Mouse (Mus musculus): ENCODE data around the gene Ndufs8. TPM values are rescaled to one million over a fixed set of nuclear protein-coding genes. Genes with fewer than 3 reads are reported as not detected.

The Ndufs8 gene
- polyA plus RNA-seq, 1 experiment from 2014 or later, result 254 TPM

DNA sequence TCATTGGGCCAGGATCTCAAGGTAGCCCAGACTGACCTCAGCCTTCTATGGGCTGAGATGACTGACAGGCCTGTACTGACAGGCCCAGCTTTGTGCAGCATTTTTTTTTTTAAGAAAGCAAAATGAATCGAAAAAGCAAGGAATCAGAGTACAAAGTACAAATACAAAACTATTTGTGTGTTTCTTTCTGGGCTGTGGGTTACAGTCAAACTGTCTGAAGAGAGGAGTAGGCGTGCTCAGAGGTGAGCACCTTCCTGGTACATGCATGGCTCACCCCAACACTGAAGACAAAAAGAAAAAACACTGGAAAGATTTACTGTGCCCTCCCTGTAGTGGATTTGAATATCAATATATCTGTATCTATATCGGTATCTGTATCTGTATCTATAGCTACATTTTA lies 35.2 kb upstream of the Ndufs8 start:
- no peak for ATAC-seq (ENCODE audit: insufficient number of reproducible peaks, low FRiP score, low TSS enrichment, low read depth)
- WGBS, result 76% methylated on average over 3 of the region's 3 CpGs
- no peak overlapping the region for H3K27ac ChIP-seq

DNA sequence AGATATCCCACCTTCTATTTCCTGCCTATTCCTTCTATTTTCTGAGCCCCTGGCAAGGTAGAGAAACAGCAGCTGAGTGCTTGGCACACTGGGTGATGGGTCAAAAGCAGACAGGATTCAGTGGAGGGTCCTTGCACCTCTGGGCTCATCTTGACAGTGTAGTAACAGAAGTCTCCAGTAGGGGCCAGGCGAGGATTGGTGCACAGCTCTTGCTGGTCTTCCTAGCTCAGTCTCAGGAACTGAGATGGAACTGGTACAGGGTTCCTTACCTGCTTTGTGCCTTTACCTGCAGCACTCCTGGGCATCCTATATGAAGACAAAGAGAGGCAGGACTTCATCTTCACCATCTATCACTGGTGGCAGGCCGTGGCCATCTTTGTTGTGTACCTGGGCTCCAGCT lies 34.1 kb upstream of the Ndufs8 start:
- Histone ChIP-seq H3K9ac (no peak overlapping the region), H3K4me3 (no peak overlapping the region), H3K4me1 (peaks cover 7% of the 10 kb centered on the region), H3K4me2 (no peak overlapping the region), H3K27me3 (0 out of 2 replicates have a peak, but pooled peaks cover 5% of the 10 kb centered on the region), H3K9me3 (no peaks in the 10 kb centered on the region), H3K27ac (no peak overlapping the region), H3K36me3 (no peaks in the 10 kb centered on the region)
- 20% methylated on average over 2 of the region's 2 CpGs for WGBS
- no peak for ATAC-seq (ENCODE audit: insufficient number of reproducible peaks, low FRiP score, low TSS enrichment, low read depth)

More for the DNA sequence above, 35.2 kb upstream of the Ndufs8 start:
- H3K4me1 ChIP-seq, result peaks cover 7% of the 10 kb centered on the region
- H3K4me3 ChIP-seq, result no peak overlapping the region
- no peaks in the 10 kb centered on the region for H3K36me3 ChIP-seq
- no peaks in the 10 kb centered on the region for H3K9me3 ChIP-seq
- H3K4me2 ChIP-seq, result no peak overlapping the region
- H3K27me3 ChIP-seq, result 0 out of 2 replicates have a peak, but pooled peaks cover 5% of the 10 kb centered on the region
- no peak overlapping the region for H3K9ac ChIP-seq

DNA sequence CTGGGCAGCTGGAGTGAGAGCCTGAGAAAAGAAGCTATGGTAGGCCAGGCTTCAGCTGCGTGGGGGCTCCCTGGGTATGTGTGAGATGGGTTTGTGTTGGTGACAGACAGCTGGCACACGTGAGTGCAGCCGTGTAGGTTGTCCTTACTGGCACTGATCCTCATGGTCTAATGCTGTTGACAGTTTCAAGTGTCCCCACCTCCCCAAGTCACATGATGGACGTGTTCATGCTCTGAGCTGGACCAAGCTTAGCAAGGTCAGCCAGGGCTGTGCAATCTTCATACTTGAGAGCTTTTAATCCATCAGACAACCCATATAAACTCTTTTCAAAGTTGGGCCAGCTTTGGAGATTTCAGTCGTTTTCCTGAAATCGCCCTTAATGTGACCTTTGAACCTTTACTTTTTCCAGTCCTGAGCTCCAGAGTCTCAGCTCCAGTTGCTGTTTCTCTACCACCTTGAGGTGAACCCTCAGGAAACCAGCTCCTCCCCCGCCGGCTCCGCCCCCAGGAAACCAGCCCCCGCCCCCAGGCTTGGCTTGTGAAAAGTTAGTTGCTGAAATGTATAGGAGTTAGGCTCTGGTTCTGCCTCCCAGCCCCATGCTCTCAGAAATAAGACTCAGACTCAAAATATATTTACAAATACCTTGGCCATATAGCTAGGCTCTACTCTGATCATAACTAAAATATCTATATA lies 33.4 kb upstream of the Ndufs8 start:
- no peak for ATAC-seq (ENCODE audit: insufficient number of reproducible peaks, low FRiP score, low TSS enrichment, low read depth)

DNA sequence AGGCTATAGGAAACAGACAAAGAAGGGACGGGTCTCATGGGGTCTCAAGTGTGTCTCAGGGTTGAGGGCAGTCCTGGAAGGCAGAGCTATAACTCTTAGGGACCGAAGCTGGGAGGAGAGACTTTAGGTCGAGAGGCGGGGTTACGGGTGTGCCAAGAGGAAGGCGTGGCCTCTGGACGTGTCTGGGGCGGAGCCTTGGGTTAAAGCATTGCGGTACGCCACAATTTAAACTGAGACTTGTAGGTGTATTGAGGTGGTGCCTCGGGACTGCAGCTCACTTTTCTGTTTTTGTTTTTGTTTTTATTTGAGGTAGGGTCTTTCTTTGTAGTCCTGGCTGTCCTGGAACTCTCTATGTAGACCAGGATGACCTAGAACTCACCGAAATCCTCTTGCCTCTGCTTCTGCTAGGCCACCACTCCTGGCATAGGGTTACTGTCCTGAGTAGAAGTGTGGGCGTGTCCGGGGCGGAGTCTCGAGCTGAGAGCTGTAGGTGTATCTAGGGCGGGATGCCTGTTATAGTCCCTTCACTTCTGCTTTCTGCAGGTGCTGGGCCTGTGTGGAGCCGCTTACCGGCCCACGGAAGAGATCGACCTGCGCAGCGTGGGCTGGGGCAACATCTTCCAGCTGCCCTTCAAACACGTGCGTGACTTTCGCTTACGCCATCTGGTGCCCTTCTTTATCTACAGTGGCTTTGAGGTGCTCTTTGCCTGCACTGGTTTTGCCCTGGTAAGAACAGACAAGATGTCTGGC lies 30.6 kb upstream of the Ndufs8 start:
- no peak overlapping the region for H3K9ac ChIP-seq
- H3K27ac ChIP-seq, result no peak overlapping the region
- peaks cover 7% of the 10 kb centered on the region for H3K4me1 ChIP-seq
- H3K9me3 ChIP-seq, result no peaks in the 10 kb centered on the region
- WGBS, result 24% methylated on average over 27 of the region's 27 CpGs
- ATAC-seq (ENCODE audit: insufficient number of reproducible peaks, low FRiP score, low TSS enrichment, low read depth), result 0 out of 2 replicates have a peak, but pooled peaks have one; percentile 20
- 0 out of 2 replicates have a peak, but pooled peaks cover 5% of the 10 kb centered on the region for H3K27me3 ChIP-seq
- no peak overlapping the region for H3K4me3 ChIP-seq
- H3K4me2 ChIP-seq, result peak overlapping the region; percentile 30
- no peaks in the 10 kb centered on the region for H3K36me3 ChIP-seq

More for the DNA sequence above, 33.4 kb upstream of the Ndufs8 start:
- Histone ChIP-seq H3K36me3 (no peaks in the 10 kb centered on the region), H3K9ac (no peak overlapping the region), H3K4me3 (no peak overlapping the region), H3K27me3 (0 out of 2 replicates have a peak, but pooled peaks cover 5% of the 10 kb centered on the region), H3K27ac (no peak overlapping the region), H3K4me1 (peaks cover 7% of the 10 kb centered on the region), H3K4me2 (no peak overlapping the region), H3K9me3 (no peaks in the 10 kb centered on the region)
- WGBS, result 29% methylated on average over 10 of the region's 10 CpGs

DNA sequence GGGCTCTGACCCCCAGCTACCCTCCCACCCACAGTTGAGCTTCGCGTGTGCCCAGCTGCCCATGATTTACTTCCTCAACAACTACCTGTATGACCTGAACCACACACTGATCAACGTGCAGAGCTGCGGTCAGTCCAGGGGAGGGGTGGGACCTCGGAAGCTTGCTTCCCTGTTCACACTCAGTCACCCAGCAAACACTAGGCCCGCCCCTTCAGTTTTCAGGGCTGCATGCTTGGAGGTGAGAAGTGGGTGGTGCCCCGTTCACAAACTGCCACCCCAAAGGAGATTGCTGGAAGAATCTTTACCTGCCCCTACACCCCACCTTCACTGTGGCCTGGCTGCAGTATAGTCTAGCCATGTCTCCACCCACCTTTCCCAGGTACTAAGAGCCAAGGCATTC lies 29.7 kb upstream of the Ndufs8 start:
- H3K36me3 ChIP-seq, result no peaks in the 10 kb centered on the region
- H3K27ac ChIP-seq, result no peak overlapping the region
- no peak overlapping the region for H3K4me2 ChIP-seq
- no peaks in the 10 kb centered on the region for H3K9me3 ChIP-seq
- 79% methylated on average over 7 of the region's 7 CpGs for WGBS
- ATAC-seq (ENCODE audit: insufficient number of reproducible peaks, low FRiP score, low TSS enrichment, low read depth), result no peak
- H3K9ac ChIP-seq, result no peak overlapping the region
- 0 out of 2 replicates have a peak, but pooled peaks cover 5% of the 10 kb centered on the region for H3K27me3 ChIP-seq
- H3K4me1 ChIP-seq, result peaks cover 7% of the 10 kb centered on the region
- H3K4me3 ChIP-seq, result no peak overlapping the region

DNA sequence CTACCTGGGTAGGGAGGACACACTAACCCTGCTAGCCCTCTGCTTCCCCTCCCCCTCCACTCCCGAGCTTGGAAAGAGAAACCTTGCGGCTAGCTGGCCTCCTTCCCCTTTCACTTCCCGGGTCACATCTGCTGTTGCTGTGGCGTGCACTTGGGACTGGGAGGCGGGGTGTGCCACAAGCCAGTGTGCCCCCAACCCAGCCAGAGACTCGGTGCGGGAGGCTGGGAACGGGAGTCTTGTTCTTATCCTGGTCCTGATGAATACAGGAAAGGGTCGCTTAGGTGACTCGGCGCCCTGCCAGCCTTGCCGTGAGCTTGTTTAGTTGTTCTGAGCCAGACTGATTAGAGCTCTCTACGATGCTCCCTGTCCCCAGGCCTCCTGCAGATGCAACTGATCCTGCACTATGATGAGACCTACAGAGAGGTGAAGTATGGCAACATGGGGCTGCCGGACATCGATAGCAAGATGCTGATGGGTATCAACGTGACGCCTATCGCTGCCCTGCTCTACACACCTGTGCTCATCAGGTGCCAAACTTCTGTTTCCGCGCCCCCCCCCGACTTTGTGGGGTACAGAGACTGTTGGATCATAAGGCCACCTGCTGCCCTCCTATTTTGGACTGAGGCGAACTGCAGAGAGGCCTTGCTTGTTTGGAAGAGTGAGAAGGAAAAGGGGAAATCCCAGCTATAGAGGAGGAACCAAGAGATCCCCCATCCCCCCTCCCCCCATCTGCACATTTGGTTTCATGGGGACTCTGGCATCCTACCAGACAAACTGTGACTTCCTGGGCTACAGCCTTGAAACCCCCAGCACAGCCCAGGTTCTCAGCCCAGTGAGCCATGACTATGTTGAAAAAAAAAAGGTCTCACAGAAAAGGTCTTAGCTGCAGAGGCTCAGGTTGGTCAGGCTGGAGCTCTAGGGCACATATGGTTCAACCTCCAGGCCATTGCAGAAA lies 23.6 kb upstream of the Ndufs8 start:
- no peak for ATAC-seq (ENCODE audit: insufficient number of reproducible peaks, low FRiP score, low TSS enrichment, low read depth)
- Histone ChIP-seq H3K27ac (no peak overlapping the region), H3K27me3 (no peaks in the 10 kb centered on the region)

DNA sequence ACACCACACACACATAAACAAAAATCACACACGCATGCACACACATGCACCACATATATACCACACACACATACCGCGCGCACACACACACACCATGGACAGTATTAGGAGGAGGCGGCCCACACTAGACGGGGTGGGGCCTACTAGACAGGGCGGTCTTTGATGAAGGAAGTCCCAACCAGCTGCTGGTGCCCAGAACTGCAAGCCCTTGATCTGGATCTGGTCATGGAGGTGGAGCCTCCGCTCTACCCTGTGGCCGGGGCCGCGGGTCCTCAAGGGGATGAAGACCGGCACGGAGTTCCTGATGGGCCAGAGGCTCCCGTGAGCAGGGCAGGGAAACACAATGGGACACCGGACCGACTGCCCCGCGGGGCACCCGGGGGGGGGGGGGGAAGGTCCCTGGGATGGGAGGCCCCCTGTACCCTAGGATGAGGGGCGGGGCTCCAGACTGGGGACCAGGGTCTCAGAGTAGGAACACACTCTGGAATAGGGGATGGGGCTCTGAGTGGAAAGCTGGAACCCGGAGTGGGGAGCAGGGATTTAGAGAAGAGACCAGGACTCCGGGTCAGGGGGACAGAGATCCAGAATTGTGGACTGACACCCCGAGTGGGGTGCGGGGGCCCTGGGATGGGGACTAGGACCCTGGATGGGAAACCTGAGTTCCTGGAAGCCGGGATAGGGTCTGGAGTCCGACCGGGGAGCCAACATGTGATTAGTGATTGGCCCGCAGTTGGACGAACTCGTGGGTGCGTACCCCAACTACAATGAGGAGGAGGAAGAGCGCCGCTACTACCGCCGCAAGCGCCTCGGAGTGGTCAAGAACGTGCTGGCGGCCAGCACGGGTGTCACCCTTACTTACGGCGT lies 22.7 kb upstream of the Ndufs8 start, which contains the start of gene Unc93b1:
Gene Unc93b1 (plus strand): TSS at position 155 of the 864 bp plus-strand sequence.
- 6% methylated on average over 42 of the region's 42 CpGs for WGBS
- Histone ChIP-seq H3K27me3 (no peaks in the 10 kb centered on the region), H3K9me3 (no peaks in the 10 kb centered on the region), H3K36me3 (no peaks in the 10 kb centered on the region), H3K9ac (peak within 1 kb of the TSS; percentile 33), H3K27ac (peak within 1 kb of the TSS; percentile 27; the same call in 1 of the 2 replicates), H3K4me1 (peaks cover 22% of the 10 kb centered on the region), H3K4me3 (peak within 1 kb of the TSS; percentile 49), H3K4me2 (peak within 1 kb of the TSS; percentile 88)
- ATAC-seq (ENCODE audit: insufficient number of reproducible peaks, low FRiP score, low TSS enrichment, low read depth), result peak; percentile 77

More for the DNA sequence above, 23.6 kb upstream of the Ndufs8 start:
- peak overlapping the region; percentile 33 for H3K9ac ChIP-seq
- peak overlapping the region; percentile 49 for H3K4me3 ChIP-seq
- no peaks in the 10 kb centered on the region for H3K9me3 ChIP-seq
- peaks cover 15% of the 10 kb centered on the region for H3K4me1 ChIP-seq
- H3K4me2 ChIP-seq, result peak overlapping the region; percentile 88
- 9% methylated on average over 22 of the region's 22 CpGs for WGBS
- H3K36me3 ChIP-seq, result no peaks in the 10 kb centered on the region

DNA sequence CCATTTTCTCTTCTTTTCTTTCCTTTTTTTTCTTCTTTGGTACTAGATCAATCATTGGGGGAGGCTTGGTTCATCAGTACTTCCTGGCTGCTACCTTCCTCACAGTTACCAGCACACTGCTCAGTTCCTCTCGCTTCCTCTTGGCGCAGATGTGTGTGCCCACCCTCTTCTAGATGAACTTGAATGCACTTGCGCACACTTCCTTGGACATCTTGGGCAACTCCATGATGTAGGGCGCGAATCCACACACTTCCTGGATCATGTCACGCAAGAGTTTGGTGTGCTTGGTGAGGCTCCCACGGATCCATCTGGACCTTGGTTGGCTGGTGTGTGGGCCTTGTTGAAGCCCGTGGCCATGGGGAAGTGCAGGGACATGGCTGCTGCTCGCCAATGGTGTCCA lies 19.1 kb upstream of the Ndufs8 start:
- Histone ChIP-seq H3K9ac (no peak overlapping the region), H3K27me3 (no peaks in the 10 kb centered on the region), H3K4me3 (no peak overlapping the region), H3K4me1 (peaks cover 40% of the 10 kb centered on the region), H3K4me2 (no peak overlapping the region), H3K9me3 (no peaks in the 10 kb centered on the region), H3K27ac (no peak overlapping the region), H3K36me3 (no peaks in the 10 kb centered on the region)
- 88% methylated on average over 9 of the region's 9 CpGs for WGBS
- no peak for ATAC-seq (ENCODE audit: insufficient number of reproducible peaks, low FRiP score, low TSS enrichment, low read depth)

DNA sequence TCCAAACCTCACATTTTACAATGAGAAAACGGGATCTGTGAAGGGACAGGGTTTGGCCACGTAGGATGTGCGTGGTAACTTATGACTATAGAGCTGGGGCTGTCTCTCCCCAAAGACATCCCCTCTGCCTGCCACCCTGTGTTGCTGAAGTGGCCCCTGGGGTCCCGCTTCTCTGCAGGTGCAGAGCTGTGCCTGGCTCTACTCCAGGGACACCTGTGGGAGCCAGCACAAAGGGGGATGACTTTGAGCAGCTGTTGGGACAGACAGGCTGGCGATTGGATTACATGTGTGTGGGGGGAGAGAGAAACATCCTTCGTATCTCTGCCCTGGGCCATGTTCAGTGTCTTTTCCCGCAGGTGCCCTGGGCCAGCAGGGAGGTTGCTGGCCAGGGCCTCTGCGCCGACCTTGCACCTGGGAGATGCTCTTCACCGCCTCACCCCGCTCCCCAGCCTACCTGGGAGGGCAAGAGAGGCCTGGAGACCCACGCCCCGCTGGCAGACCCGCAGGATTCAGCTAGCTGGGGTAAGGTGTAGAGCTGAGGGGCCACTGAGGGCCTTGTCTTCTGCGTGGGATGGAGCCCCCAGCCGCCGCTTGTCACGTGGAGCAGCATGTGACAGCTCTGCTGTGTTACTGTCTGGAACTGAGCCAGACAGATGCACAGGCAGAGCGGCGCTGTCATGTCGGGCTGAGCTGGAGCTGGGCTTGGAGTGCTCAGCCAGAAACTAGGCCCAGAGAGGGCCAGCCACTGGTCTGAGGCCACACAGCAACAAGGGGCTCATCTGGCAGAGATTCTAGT lies 17.9 kb upstream of the Ndufs8 start:
- Histone ChIP-seq H3K4me3 (no peak overlapping the region), H3K9me3 (no peaks in the 10 kb centered on the region), H3K9ac (no peak overlapping the region), H3K36me3 (no peaks in the 10 kb centered on the region), H3K27me3 (no peaks in the 10 kb centered on the region), H3K27ac (peak overlapping the region; percentile 76), H3K4me1 (peaks cover 41% of the 10 kb centered on the region), H3K4me2 (no peak overlapping the region)
- no peak for ATAC-seq (ENCODE audit: insufficient number of reproducible peaks, low FRiP score, low TSS enrichment, low read depth)
- WGBS, result 61% methylated on average over 21 of the region's 21 CpGs

DNA sequence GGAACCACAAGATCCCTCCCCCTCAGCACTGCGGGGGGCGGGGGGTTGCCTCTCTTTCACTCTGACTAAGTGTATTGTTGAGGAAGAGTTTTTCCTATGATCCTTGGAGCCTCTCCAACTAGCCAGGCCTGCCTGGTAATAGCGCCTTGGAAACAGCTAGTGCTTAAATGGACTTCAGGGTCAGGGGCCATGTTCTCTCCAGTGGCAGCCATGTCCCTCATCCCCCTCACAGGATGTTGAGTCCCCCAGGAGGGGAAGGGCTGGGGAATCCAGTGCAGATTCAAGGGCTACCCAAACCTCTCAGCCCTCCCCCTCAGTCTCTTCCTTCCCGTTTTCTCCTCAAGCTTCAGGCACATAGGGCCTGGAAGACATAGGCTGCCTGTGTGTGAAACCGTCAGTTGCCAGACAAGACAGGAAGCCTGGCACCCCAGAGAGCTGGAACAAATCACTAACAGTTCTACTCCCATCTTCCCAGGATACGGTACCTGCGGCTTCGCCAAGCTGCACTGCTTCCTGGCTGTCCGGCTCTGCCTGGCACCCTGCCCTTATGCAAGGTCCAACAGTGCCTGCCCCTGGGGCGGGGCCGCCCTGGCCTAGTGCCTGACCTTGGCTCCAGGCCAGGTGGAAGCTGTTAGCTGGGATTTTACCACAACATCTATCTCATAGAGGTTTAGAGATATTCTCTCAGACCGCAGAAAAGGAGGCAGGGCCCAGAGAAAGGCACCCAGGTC lies 16.8 kb upstream of the Ndufs8 start, which contains the start of gene Aldh3b1:
Gene Aldh3b1 (minus strand): TSS at position 598 of the 731 bp plus-strand sequence.
- peaks cover 37% of the 10 kb centered on the region for H3K4me1 ChIP-seq
- peak within 1 kb of the TSS; percentile 12; the same call in 1 of the 2 replicates for H3K4me2 ChIP-seq
- WGBS, result 39% methylated on average over 12 of the region's 12 CpGs
- no peaks in the 10 kb centered on the region for H3K9me3 ChIP-seq
- H3K27ac ChIP-seq, result peak within 1 kb of the TSS; percentile 76
- H3K27me3 ChIP-seq, result no peaks in the 10 kb centered on the region
- H3K9ac ChIP-seq, result no peak within 1 kb of the TSS
- peak; percentile 35; the same call in 1 of the 2 replicates for ATAC-seq (ENCODE audit: insufficient number of reproducible peaks, low FRiP score, low TSS enrichment, low read depth)
- no peak within 1 kb of the TSS for H3K4me3 ChIP-seq
- H3K36me3 ChIP-seq, result no peaks in the 10 kb centered on the region
